Mouse (Mus musculus) embryonic facial prominence, embryonic 10.5 days (tissue): ENCODE data around the gene H2-T22. TPM values are rescaled to one million over a fixed set of nuclear protein-coding genes. Genes with fewer than 3 reads are reported as not detected.

ENCODE experiments used
- DNase-seq: peaks from one replicate; pipeline ENCODE4 v3.0.0-alpha.2; 2017; ENCODE audit warnings: low spot score
- H3K27ac ChIP-seq: fragments of 300-500 bp; sonication (generic); replicated peaks from 2 replicates; pipeline ENCODE4 v1.5.1; 2016; ENCODE audit warnings: mild to moderate bottlenecking
- H3K27me3 ChIP-seq: fragments of 300-500 bp; sonication (generic); replicated peaks from 2 replicates; pipeline ENCODE4 v1.6.1; 2016; ENCODE audit warnings: low read depth, mild to moderate bottlenecking; ENCODE audit not compliant: poor library complexity, severe bottlenecking
- H3K36me3 ChIP-seq: fragments of 300-500 bp; sonication (generic); replicated peaks from 2 replicates; pipeline ENCODE4 v1.6.1; 2016; ENCODE audit warnings: mild to moderate bottlenecking, moderate library complexity
- H3K4me1 ChIP-seq: fragments of 300-500 bp; sonication (generic); 2 replicates; pipeline ENCODE4 v1.6.1; 2016
- H3K4me3 ChIP-seq: fragments of 300-500 bp; sonication (generic); 2 replicates; pipeline ENCODE4 v1.5.1; 2016; ENCODE audit warnings: mild to moderate bottlenecking, moderate library complexity
- H3K9me3 ChIP-seq: fragments of 300-500 bp; sonication (generic); 2 replicates; pipeline ENCODE4 v1.6.1; 2016; ENCODE audit warnings: mild to moderate bottlenecking
- WGBS: fragments of 180-500 bp; shearing (Covaris S2); methylation state at CpG from one replicate; pipeline ENCODE4 v1.1.7; 2016; 5-methylcytosine and 5-hydroxymethylcytosine counted together
- polyA plus RNA-seq: library from polyadenylated mRNA; unstranded; fragments of >200 nt; fragmentation: Nextera tagmentation; extraction: Ambion mirVana; gene quantifications from 2 replicates; pipeline ENCODE4 v1.2.1, GENCODE M21; 2016

The H2-T22 gene
- polyA plus RNA-seq, 1 experiment from 2014 or later: 9.0 TPM

DNA sequence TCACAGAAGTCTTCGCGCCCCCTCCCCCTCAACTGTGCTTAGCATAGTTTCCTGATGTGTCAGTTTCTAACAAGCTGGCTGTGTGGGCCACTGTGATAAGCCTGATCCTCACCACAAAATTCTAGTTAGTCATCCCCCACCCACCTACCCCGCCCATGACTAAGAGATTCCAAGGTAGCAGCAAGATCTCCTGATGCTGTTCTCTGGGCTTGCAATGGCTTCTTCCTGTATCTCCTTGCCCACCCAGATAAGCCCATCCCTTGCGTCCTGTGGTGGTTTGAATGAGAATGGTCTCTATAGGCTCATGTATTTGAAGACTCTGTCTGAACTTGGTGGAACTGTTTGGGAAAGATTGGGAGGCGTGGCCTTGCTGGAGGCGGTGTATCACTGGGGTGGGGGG lies 40.6 kb downstream of the H2-T22 start:
- Histone ChIP-seq H3K36me3 (peaks cover 35% of the 10 kb centered on the region), H3K9me3 (peaks cover 5% of the 10 kb centered on the region; the same call in 1 of the 2 replicates), H3K4me3 (no peak overlapping the region), H3K27me3 (no peaks in the 10 kb centered on the region), H3K4me1 (peaks cover 8% of the 10 kb centered on the region; the same call in 1 of the 2 replicates), H3K27ac (no peak overlapping the region)
- 95% methylated on average over 6 of the region's 6 CpGs for WGBS
- no peak for DNase-seq

DNA sequence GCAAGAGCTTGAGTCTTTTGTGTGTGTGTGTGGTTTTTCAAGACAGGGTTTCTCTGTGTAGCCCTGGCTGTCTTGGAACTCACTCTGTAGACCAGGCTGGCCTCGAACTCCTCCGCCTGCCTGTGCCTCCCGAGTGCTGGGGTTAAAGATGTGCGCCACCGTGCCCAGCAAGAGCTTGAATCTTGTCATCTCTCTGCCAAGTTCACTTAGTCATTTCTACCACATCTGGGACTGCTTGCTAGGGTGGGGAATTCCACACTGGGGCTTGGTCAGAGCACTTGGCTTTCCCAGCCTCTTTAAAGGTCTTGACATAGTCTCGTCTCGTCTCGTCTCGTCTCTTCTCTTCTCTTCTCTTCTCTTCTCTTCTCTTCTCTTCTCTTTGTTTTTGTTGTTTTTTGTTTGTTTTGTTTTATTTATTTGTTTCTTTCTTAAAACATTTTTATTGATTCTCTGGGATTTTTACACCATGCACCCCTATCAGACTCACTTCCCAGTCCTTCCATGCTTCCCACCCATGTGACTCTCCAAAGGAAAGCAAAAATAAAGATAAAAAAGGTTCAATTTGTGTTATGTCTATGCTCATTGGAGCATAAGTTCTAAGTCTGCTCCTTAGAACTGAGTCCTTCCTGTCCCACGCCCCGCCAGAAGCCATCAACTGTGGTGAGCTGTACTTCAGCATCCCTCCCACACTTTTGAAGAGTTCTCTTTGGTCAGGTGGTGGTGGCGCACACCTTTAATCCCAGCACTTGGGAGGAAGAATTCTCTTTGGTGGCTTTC lies 41.2 kb downstream of the H2-T22 start:
- no peak overlapping the region for H3K4me3 ChIP-seq
- DNase-seq: no peak
- peaks cover 8% of the 10 kb centered on the region; the same call in 1 of the 2 replicates for H3K4me1 ChIP-seq
- no peaks in the 10 kb centered on the region for H3K9me3 ChIP-seq
- H3K36me3 ChIP-seq: peaks cover 29% of the 10 kb centered on the region
- H3K27ac ChIP-seq: no peak overlapping the region
- no peaks in the 10 kb centered on the region for H3K27me3 ChIP-seq
- WGBS: 95% methylated on average over 12 of the region's 12 CpGs

DNA sequence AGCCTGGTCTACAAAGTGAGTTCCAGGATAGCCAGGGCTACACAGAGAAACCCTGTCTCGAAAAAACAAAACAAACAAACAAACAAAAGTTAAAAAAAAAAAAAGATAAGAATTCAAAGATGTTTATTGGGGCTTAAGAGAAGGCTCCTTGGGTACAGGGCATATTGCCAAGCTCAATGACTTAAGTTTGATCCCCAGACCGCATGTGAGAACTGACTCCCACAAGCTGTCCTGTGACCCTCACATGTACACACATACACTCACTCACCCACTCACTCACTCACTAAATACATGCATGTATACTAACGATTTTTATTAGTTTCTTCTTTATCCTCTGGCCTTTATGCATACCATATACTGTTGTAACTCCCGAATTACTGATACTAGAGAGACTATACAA lies 42.2 kb downstream of the H2-T22 start:
- Histone ChIP-seq H3K27me3 (no peaks in the 10 kb centered on the region), H3K27ac (no peak overlapping the region), H3K36me3 (peaks cover 21% of the 10 kb centered on the region), H3K4me3 (no peak overlapping the region), H3K9me3 (no peaks in the 10 kb centered on the region), H3K4me1 (peaks cover 11% of the 10 kb centered on the region)
- DNase-seq: no peak
- 86% methylated on average over 4 of the region's 4 CpGs for WGBS

DNA sequence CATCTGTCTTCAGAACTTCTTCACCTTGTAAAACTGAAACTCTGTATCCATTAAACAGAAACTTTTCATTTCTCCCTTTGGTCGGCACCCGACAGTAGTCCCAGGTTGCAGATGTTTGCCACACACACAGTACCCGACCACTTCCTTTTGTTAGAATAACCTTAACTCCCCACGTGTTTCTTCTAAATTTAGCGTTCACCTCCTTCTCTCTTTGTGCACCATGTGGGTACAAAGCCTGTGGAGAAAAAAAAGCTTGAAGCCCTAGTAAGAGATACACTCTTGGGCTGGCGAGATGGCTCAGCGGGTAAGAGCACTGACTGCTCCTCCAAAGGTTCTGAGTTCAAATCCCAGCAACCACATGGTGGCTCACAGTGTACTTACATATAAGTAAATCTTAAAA lies 43.2 kb downstream of the H2-T22 start:
- DNase-seq: no peak
- H3K4me1 ChIP-seq: peaks cover 17% of the 10 kb centered on the region
- H3K4me3 ChIP-seq: no peak overlapping the region
- H3K9me3 ChIP-seq: no peaks in the 10 kb centered on the region
- H3K27ac ChIP-seq: no peak overlapping the region
- no peaks in the 10 kb centered on the region for H3K27me3 ChIP-seq
- WGBS: 92% methylated on average over 7 of the region's 7 CpGs
- H3K36me3 ChIP-seq: peaks cover 15% of the 10 kb centered on the region; the same call in 1 of the 2 replicates

DNA sequence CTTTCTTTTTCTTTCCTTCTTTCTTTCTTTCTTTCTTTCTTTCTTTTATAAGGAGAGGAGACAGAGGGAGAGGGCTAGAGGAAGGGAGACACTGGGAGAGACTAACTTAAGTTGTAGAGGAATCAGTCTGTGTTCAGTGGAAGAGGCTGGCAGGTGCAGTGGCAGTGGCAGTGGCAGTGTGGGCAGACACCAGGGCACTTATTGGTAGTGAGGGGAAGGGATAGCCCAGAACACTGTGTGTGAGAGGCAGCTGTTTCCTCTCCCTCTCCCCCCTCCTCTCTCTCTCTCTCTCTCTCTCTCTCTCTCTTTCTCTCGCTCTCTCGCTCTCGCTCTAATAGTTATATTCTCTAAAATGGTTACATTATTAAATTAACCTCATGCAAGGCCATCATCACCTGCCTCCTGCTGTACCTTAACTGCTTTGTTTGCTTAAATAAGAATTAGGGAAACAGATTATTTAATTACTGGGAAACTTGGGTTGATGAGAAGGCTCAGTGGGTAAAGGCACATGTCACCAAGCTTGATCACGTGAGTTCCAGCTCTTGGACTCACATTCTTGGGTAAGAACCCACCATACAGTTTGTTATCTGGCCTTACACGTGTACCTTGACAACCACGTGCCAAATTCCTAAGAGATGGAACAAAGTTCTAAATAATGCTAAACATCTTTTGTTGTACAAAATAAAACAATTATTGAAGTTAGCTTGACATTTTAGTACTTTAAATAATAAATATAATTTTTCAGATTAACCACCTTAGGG lies 43.8 kb downstream of the H2-T22 start:
- H3K27ac ChIP-seq: no peak overlapping the region
- no peaks in the 10 kb centered on the region for H3K27me3 ChIP-seq
- no peaks in the 10 kb centered on the region for H3K9me3 ChIP-seq
- 96% methylated on average over 6 of the region's 6 CpGs for WGBS
- peaks cover 11% of the 10 kb centered on the region; the same call in 1 of the 2 replicates for H3K36me3 ChIP-seq
- H3K4me3 ChIP-seq: no peak overlapping the region
- peaks cover 17% of the 10 kb centered on the region for H3K4me1 ChIP-seq
- DNase-seq: no peak

DNA sequence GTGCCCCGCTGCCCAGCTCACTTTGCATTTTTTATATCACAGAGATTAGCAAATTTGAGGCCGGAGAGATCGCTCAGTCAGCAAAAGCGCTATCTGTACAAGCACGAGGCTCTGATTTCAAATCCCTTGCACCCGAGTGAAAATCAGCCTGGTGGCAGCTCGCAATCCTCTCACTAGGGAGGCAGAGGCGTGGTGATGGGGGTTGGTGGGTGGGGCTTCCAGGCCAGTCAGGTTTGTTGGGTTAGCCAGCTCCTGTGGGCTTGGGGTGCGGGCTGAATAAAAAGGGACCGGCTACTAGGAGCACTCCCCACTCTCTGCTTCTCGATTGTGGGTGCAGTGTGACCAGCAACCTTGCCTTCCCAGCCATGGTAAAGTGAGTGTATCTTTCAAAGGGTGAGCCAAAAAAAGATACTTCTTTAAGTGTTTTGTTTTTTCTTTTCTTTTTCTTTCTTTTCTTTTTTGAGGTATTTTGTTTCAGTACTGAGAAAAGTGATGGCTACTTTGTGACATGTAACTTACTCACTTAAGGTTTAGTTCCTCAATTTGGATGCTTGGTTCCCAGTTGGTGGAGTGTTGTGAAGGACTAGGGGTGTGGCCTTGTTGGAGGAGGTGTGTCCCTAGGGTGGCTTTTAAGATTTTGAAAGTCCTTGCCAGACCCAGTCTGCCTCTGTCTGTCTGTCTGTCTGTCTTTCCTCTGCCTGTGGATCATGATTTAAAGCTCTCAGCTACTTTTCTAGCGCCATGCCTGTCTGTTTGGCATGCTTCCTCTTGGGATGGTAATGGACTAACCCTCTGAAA lies 44.6 kb downstream of the H2-T22 start:
- H3K27ac ChIP-seq: no peak overlapping the region

DNA sequence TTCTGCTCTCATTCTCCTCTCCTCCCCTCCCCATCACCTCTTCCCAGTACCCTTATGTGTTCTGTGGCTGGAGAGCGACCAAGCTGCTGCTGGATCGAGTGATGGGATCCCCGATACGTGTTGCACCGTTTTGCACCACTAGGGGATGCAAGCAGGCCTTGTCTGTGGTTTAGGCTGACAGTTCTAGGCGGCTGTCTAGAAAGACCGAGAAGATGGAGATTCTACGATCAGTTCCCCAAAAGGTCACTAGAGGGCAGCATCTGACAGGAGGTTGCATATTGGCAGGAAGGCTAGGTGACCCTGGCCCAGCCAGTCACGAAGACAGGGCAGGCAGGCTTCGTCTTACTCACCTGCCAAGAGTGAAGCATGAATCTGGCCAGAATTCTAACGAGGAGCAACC lies 45.6 kb downstream of the H2-T22 start:
- H3K4me1 ChIP-seq: peaks cover 17% of the 10 kb centered on the region
- no peak overlapping the region for H3K27ac ChIP-seq
- H3K4me3 ChIP-seq: peak overlapping the region; percentile 23; the same call in 1 of the 2 replicates
- peaks cover 1% of the 10 kb centered on the region; the same call in 1 of the 2 replicates for H3K36me3 ChIP-seq
- no peaks in the 10 kb centered on the region for H3K27me3 ChIP-seq
- peak; percentile 92 for DNase-seq
- H3K9me3 ChIP-seq: no peaks in the 10 kb centered on the region
- 5% methylated on average over 11 of the region's 11 CpGs for WGBS

More for the DNA sequence above, 44.6 kb downstream of the H2-T22 start:
- H3K27me3 ChIP-seq: no peaks in the 10 kb centered on the region
- H3K4me1 ChIP-seq: peaks cover 17% of the 10 kb centered on the region
- H3K36me3 ChIP-seq: peaks cover 10% of the 10 kb centered on the region; the same call in 1 of the 2 replicates
- no peaks in the 10 kb centered on the region for H3K9me3 ChIP-seq
- no peak overlapping the region for H3K4me3 ChIP-seq
- no peak for DNase-seq
- WGBS: 57% methylated on average over 12 of the region's 12 CpGs

DNA sequence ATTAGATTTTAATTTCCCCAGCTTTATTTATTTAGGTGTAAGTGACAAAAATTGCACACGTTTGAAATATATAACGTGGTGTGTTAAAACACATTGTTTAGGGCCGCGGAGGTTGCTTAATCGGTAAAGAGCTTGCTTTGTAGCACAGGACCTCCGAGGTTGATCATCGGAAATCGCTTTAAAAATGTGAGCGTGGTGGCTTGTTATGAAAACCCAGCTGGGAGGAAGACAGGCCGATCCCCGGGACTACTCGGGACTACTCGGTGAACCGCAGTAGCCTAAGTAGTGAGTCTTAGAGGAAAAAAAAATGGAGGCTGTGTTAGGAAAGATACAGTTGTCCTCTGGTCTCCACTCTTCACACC lies 47.7 kb downstream of the H2-T22 start:
- Histone ChIP-seq H3K27me3 (no peaks in the 10 kb centered on the region), H3K9me3 (no peaks in the 10 kb centered on the region), H3K4me3 (peak overlapping the region; percentile 70), H3K27ac (peak overlapping the region; percentile 67), H3K4me1 (peaks cover 17% of the 10 kb centered on the region), H3K36me3 (peaks cover under 1% of the 10 kb centered on the region)
- peak; percentile 24 for DNase-seq
- 4% methylated on average over 14 of the region's 14 CpGs for WGBS

DNA sequence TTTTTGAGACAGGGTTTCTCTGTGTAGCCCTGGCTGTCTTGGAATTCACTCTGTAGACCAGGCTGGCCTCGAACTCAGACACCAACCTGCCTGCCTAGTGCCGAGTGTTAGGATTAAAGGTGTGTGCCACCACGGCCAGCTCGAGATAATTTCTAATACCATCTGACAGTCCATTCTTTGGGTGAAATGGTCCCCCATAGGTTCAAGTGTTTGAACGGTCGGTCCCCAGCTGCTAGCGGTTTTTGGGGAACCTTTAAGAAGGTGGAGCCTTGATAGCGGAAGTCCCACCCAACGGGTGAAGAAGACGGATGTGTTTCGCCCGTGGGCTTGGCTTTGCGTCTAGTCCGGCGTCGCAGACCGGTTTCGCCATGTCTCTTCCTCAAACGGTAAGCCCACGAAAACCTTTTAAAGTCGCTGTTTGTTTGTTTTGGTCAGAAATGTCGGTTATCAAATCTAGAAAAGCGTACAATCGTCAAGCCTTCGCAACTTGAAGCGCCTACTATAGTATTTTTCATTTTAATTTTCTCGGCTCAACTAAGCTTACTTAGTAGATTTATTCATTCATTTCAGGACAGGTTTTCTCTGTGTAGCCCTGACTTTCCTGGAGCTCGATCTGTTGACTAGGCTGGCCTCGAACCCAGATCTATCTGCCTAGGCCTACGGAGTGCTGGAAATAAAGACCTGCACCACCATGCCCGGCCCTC lies 48.2 kb downstream of the H2-T22 start:
- 4% methylated on average over 31 of the region's 31 CpGs for WGBS
- peak overlapping the region; percentile 67 for H3K27ac ChIP-seq
- no peaks in the 10 kb centered on the region for H3K27me3 ChIP-seq
- peaks cover 17% of the 10 kb centered on the region for H3K4me1 ChIP-seq
- peaks cover 6% of the 10 kb centered on the region for H3K36me3 ChIP-seq
- no peaks in the 10 kb centered on the region for H3K9me3 ChIP-seq
- peak overlapping the region; percentile 70 for H3K4me3 ChIP-seq
- DNase-seq: peak; percentile 82

DNA sequence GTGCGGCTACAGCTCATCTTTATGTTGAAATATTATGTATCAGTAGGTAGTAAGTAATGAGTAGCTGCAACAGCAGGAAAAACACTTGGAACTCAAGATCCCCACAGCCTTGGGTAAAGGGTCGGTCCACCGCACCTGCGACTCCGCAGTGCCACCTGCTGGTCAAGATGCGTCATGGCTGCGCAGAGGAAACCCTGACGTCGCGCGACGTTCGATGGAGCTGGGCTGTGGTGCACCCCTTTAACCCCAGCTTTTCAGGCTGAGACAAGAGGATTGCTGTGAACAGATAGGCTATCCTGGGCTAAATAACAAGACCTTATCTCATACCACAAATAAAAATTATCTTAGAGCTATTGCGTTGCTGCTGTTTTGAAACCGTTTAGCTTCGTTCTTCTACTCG lies 48.9 kb downstream of the H2-T22 start:
- peak overlapping the region; percentile 70 for H3K4me3 ChIP-seq
- H3K27me3 ChIP-seq: no peaks in the 10 kb centered on the region
- H3K4me1 ChIP-seq: peaks cover 17% of the 10 kb centered on the region
- peaks cover 13% of the 10 kb centered on the region for H3K36me3 ChIP-seq
- peak; percentile 88 for DNase-seq
- no peaks in the 10 kb centered on the region for H3K9me3 ChIP-seq
- no peak overlapping the region for H3K27ac ChIP-seq
- WGBS: 9% methylated on average over 17 of the region's 17 CpGs

DNA sequence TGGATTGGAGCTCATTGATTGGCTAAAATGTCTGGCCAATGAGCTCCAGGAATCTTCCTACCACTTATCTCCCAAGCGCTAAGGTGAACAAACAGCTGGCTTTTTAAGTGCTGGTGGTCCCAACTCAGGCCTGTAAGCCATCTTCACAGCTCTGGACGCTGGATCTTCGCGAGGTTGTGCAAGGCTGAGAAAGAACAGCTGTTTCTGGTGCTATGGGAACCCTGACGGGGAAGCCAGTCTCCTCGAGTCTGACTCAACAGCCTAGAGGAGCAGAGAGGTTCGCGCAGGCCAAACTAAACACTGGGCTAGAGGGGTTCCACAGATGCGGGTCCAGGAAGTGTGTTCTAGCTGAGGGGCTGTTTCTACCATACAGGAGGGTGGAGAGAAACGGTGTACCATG lies 50.8 kb downstream of the H2-T22 start:
- H3K9me3 ChIP-seq: no peaks in the 10 kb centered on the region
- peaks cover 32% of the 10 kb centered on the region for H3K36me3 ChIP-seq
- no peak overlapping the region for H3K4me3 ChIP-seq
- DNase-seq: no peak
- H3K4me1 ChIP-seq: peaks cover 9% of the 10 kb centered on the region
- no peaks in the 10 kb centered on the region for H3K27me3 ChIP-seq
- no peak overlapping the region for H3K27ac ChIP-seq
- 53% methylated on average over 10 of the region's 10 CpGs for WGBS
